Mouse (Mus musculus) adipocyte (in vitro differentiated cells): ENCODE results near the gene Zfp759.
A peak's percentile ranks its signal among the peaks of the same experiment; 100 is the strongest.
"Not testable (repeated sequence)": the region's sequence is repeated elsewhere in the genome, so short reads cannot be mapped to it uniquely, and the experiment has no call there.

Experiments used
- DNase-seq: peaks from one replicate; pipeline ENCODE4 v3.0.0-alpha.2; 2016; ENCODE audit warnings: low spot score

Gene Zfp759

DNA sequence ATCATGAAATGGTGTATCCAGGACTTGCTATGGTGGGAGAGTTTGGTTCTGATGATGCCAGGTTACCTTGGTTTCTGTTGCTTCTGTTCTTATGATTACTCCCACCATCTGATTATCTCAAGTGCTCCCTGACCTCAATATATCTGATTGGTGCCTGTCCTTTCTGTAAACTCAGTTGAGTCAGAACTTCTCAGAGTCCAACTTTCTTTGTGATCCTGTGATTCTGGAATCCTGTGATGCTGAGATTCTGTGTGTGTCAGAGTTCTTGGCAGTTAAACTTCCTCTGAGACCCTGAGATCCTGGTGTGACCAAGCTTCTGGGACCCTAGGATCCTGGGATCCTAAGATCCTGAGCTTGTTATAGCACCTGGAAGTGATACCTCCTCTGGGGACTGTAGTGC, at the start of gene Zfp759:
Zfp759 (plus strand) TSS at position 301 of the 400 bp plus-strand sequence.
- DNase-seq, result not testable (repeated sequence)

DNA sequence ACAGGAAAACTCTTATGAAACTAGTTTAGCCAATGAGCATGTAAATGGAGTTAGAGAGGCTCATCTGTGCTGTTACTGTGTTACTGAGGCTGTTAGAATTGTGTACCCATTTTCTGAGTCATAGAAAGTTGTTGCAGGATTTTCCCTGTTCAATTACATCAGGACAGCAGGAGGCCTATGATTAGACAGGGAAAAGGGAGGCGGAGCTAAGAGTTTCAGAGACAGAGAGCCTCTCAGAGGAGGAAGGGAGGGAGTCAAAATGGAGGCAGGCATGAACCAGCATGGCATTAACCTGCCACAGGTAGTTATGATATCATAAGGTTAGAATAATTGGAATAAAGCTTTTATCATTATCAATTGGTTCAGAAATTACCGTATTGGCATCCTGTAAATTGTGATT, 48.7 kb upstream of the Zfp759 start:
- no peak for DNase-seq

DNA sequence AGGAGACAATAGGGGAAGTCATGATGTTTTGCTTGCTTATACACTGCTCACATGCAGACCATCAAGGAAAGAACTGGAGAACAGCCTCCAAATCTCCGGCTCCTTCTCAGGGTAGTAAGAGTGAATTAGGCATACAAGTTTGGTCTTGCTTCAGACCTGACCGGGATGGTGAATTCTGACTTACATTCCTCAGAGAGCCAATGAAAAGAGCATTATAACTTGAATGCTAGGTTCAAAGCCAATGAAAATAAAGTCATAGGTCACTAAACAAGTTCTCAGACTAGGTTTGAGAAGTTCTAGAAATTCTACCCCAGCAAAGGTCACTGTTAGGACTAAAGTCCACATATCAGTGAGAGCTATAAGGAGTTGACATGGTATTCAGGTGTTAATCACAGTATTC, 44.2 kb upstream of the Zfp759 start:
- DNase-seq, result peak; percentile 24

DNA sequence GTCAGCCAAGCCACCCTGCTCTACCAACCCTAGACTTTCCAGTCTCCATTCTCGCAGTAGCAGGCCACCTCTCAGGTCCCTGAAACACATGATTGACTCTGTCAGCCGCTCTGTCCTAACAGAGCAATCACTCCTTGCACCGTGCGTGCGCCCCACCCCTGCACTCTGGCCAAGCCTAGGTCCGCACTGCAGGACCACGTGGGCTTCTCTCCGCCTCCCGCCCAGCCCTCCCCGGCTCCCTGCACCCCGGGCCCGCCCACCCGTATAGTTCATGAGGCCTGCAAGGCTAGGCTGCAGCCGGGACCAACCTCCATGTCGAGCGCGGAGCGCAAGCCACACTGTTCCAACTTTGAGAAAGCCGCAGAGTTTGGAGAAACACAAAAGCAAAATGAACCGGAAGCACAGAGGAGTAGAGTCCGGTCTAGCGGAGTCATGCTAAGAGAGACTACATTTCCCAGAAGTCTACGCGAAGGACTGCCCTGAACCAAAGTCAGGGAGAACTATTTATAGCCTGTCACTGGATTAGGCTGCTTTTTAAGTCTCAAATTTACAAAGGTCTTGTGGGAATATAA, 40.2 kb upstream of the Zfp759 start:
- peak; percentile 85 for DNase-seq

DNA sequence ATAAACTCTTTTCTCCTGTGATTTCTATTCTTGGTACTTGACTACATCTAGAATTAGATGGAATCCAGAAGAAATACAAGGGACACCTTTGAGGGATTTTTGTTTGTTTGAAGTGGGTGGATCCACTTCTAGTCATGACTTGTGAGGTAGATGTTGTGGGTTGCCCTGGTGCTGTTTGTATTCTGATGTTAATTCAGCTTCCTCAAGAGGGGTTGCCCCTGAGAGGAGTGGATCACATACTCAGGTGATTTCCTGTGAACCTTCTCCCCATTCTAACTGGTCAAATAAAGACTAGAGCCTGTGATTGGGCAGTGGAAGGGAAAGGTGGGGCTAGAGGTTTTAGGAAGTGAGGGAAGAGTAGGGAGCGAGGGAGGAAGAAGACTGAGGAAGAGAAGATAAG, 39.5 kb upstream of the Zfp759 start:
- no peak for DNase-seq

DNA sequence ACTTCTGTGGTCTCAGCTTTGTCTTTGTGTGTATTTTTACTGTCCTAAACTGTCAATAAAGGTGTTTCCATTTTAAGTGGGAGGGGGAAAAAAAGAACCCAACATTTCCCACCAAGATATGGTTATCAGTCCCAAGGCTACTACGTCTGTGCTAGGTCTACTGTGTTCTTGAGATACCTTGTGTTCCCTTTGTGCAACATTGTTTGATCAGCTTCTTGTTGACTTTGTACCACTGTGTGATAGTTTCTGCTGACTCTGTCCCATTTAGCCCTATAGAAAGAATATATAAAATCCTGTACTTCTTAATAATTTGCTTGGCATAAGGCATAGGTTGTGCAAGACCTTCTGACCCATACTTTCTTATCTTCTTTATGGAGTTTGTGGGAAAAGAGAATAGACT, 31.3 kb upstream of the Zfp759 start:
- DNase-seq, result no peak

DNA sequence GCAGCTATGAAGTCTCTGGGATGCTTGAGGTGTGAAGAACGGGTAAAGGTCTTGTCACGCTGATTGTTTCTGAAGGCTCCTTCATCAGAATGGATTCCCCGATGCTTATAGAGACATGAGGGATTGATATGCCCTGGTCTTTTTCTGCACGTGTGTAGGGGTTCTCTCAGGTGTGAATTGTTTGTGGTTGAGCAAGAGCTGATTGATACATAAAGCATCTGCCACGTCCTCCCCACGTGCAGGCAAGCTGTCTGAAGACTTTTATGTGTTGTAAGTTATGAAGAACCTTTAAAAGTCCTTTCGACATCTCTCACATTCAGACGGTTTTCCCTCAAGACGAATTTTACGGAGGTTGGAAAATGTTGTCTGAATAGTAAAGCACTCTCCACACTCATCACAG, 23.6 kb upstream of the Zfp759 start, which contains the start of gene Zfp708:
Zfp708 (minus strand) TSS at position 101 of the 400 bp plus-strand sequence.
- no peak for DNase-seq

DNA sequence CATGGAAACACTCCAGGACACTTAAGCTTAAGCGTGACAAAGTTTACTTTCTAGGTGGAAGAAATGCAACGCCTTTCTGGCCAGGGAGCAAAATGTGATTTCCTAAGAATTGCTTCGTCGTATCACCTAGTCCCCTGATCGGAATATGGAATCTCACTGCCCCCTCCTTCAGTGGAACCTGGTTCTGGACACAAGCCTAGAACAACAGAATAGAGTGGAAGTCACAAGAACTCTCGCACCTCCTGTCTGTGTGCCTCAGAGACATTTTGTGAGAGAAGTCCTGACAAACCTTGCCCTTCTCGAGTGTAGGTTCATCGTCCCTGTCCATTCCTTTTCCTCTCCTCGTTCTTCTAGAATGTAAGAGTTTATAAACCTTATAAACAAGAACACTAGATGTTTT, 13.8 kb upstream of the Zfp759 start:
- DNase-seq, result peak; percentile 69

DNA sequence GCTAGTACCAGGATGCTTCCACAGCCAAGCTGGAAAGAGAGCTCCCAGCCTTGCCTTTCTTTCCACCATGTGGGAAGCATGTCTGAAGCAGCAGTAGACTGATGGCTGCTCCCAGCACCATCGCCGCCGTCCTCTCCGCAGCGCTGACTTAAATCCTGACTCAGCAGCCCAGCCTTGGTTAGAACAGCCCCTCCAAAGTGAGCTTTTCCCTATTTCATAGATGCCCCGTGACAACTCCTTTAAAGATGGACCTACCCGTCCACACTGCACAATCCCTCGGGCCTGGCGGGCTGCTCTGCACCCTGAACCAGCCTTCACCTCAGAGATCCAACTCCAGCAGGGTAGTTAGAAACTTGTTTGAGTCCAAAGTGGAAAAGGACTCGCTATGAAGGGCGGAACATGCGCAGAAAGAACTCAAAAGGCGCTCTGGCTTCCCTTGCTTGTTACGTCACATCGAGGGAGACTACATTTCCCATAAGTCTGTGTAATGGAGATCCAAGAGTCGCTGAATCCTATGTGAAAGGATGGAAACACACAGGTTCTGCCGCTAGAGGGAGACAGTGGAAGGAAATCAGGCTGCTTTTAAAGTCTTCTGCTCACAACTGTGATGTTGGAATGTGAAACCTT, 13.2 kb upstream of the Zfp759 start, which contains the start of gene Gm28557:
Gm28557 (minus strand) TSS at position 411 of the 627 bp plus-strand sequence.
- peak; percentile 98 for DNase-seq

DNA sequence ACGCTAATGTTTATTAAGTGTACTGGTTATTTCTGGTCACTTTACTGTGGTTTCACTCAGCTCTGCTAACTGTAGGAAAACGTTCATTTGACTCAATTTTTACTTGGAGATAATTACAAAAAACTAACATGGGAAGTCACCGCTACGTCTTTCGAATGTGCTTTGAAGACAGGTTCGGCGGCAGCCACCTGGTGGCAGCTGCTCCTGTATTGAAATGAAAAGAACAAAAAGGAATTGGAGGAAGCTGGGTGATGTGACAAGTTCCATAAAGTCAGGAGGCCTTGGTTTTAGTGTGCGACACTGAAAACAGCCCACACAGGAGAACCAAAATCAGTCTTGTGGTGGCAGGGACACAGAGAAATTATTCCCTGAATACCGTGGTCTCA, 12.6 kb upstream of the Zfp759 start:
- DNase-seq, result no peak

DNA sequence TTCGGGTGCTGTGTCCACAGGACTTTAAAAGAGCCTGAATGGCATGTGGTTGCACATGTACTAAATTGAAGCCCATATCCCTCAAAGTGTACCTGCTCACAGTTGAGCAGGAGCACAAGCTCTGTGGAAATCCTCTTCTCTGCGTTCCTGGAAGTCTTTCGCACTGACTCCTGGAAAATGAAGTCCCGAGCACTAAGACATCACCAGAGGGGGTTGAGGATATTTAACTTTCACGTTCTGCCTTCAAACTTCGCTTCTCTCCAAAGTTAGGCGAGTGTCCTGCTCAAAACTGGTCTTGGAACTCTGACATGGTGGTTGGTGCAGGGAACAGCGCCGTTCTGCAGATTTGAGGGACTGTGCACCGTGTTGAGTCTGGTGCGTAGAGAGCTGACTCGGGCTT, 9.4 kb upstream of the Zfp759 start:
- DNase-seq, result no peak

DNA sequence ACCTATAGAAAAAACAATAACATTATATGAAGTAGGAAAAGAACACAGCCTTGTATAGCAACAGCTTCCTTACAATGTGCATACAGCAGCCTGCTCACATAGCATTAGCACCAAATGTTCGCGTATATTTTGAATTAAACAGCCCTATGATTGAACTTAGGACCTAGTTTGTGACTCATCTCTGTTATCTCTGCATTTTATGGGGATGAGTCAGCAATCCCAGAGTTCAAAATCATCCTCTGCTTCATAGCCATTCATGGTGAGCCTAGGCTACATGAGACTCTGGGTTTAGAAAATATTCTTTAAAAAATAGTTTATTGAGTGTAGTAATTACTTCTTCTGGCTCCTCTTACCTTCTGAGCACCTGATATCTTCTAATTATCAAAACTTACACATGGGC, 8.2 kb upstream of the Zfp759 start:
- DNase-seq, result no peak

DNA sequence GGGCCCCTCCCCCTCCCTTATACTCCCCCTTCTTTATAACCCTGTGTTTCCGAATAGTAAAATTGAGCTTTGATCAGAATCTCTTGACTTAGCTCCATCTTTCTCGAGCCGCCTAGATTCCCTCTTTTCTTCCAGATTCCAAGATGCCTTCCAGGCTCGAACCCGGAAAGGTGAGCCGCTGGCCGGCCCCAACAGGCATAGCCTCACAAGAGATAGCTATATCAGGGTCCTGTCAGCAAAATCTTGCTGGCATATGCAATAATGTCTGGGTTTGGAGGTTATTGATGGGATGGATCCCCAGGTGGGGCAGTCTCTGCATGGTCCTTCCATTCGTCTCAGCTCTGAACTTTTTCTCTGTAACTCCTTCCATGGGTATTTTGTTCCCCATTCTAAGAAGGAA, 5.3 kb upstream of the Zfp759 start, which contains the start of gene Rslcan18:
Rslcan18 (minus strand) TSS at position 101 of the 400 bp plus-strand sequence.
- DNase-seq, result not testable (repeated sequence)

DNA sequence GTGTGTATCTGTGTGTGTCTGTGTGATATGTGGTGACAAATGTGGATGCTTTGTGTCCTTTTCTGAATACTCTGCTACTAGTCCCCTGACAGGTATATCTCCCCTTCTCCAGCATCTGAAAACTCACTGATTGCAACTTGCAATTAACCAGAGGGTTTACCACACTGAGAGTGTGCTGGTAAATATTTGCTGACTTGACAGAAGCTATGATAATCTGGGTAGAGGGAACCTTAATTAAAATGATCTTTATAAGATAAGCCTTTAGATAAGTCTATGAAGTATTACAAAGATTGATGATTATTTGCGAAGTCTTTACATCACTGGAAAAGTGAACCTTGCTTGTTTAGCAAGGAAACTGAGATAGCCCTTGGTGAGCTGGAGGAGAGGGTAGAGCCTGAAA, 3.0 kb downstream of the Zfp759 start:
- DNase-seq, result no peak

DNA sequence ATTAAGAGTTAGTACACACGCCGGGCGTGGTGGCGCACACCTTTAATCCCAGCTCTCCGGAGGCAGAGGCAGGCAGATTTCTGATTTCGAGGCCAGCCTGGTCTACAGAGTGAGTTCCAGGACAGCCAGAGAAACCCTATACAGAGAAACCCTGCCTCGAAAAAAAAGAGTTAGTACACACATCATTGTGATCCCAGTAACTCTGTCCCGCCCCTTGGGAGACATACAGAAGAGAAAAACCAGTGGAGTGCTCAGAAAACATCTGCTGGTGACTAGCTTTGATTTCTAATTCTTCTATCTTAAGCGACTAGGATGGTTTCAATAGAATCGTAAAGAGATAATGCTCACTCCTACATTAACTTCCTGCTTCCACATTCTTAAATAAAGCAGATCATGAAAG, 6.0 kb downstream of the Zfp759 start:
- not testable (repeated sequence) for DNase-seq

DNA sequence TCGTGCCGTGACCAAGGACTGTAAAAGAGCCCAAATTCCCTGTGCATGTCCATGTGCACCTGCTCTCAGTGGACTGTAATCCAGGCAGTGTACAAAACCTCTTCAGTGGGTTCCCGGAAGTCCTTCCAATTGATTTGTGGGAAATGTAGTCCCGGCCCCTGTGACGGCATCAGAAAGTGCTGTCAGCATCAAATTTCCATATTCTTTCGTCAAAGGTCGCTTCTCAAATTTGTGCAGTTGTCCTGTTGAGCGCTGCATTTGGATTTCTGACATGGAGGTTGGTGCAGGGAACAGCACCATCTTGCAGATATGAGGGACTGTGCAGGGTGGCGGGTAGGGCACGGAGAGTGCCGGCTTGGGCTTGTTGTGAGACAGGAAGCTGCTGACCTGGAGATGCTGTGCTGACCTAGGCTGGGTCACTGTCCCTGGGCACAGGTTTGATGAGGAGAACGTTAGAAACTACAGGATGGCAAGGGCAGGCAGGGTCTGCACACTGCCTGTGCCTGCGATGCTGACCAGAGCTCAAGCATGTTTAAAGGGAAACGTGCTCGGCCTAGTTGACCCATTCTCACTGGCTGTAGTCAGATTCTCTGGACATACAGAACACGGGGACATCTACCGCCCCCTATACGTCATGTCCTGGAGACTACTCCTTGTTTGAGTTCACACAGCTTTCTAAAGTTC, 6.7 kb downstream of the Zfp759 start:
- peak; percentile 86 for DNase-seq

DNA sequence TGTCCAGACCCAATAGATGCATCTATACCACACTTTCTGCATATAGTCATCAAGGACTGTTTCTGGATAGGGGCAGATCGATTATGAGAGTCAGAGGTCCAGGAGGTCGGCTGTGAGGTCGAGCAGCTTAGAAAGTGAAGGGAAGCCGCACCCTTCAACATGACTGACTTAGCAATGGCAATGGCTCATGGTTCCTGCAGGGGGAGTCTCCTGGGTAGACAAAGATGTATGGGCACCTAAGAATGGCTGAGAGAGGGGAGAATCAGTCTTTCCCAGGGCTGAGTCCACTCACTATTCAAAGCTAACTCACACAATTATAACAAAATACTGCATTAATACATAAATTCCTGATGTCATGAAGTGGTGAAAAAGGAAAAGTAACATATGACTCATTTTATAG, 44.7 kb downstream of the Zfp759 start:
- DNase-seq, result not testable (repeated sequence)

DNA sequence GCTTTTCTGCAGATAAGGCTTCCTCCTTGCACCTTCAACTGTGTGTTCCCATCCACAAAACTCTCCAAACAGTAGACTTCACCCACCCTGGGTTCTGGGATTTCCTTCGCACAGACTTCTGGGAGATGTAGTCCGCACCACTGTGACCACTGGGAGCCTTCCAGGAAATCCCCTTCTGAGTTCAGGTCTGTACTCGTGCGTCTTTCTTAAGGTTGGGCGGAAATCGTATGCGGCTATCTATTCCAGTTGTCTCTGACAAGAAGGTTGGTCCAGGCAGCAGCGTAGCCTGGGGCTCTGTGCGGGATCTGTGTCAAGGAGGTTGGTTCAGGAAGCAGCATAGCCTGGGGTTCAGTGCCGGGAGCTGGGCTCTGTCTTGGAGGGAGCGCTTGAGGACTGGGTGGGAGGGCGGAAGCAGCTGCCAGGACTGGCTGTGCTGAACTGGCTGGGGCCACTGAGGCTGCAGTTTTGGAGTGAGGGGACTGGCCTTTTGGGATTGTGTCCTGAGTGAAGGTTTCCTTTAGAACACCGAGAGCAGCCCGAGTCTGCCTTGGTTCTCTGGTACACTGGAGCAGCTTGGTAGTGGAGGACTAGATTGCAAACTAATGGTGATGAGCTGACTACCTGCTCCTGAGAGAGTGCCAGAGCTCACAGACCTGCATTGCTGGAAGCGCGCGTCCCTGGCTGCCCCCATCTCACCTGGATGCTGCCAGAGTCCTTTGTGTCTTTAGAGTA, 51.7 kb downstream of the Zfp759 start, which contains the start of gene Rsl1:
Rsl1 (plus strand) TSS at position 192 of the 732 bp plus-strand sequence.
- DNase-seq, result peak; percentile 59

DNA sequence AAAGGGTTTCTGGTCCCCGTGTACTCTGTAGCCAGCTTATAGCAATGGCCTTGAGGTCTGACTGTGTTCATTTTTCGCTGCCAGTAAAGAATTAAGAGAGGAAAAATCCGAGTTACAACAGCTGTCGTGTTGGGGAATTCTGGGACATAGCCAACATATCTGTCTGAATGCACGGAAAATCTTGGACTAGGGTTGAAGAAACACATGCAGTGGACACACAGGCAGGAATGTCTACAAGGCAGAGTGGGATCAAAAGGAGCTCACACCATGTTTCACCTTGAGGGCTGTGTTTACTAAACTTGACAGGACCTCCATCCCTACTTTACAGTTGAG, 52.2 kb downstream of the Zfp759 start:
- DNase-seq, result no peak
